Mouse (Mus musculus) yolk sac, embryonic 10.5 days (tissue): Measurements from ENCODE around the gene Btbd35f25.
"Not testable (repeated sequence)": the region's sequence is repeated elsewhere in the genome, so short reads cannot be mapped to it uniquely, and the experiment has no call there.

Source experiments
- DNase-seq: peaks from one replicate; pipeline ENCODE4 v3.0.0-alpha.2; 2017; ENCODE audit warnings: low spot score

Gene Btbd35f25

DNA sequence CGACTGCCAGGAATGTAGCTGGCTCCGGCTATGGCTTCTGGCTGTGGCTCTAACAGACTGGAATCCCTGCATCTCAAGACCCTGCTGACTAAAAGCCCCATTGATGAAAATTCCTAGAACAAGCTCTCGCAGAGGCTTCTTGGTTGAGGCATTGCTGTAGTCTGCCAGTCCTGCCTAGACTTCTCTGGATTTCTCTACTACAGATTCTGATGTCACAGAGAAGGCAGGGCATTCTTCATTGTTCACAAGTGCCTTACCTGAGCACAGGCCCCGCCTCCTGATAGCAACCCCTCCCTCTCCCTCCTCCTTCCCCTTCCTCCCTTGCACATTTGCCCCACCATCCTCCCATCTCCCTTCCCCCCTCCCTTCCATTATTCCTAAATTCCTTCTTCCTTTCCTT is at the start of gene Btbd35f25:
Gene Btbd35f25, minus strand, starts transcription at position 101 of the 400 bp plus-strand sequence.
- DNase-seq = not testable (repeated sequence)

- DNase-seq = no peak
Measured at GRCm38 (mm10) chrX:31766255-31766654, 49.3 kb upstream of the Btbd35f25 start.

DNA sequence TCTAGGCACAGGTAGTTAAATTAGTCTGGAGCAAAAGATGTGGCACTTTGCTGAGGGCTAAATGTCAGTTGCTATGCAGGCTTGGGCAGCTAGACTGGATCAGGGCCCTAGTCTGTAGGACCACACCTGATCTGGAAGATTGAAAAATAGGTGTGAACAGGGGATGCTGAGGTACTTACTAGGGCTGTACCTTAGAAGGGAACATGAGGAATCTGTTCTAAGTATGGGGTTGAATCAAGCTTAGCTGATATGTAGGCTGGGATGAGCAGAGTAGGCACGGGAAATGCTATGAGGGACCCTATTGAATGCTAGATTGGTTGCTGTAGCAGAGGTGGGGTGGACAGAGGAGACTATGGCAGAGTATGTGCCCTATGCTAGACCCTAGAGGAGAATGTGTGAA is 47.0 kb upstream of the Btbd35f25 start:
- DNase-seq = no peak

GRCm38 (mm10) chrX:31745079-31745478 is 28.1 kb upstream of the Btbd35f25 start:
- DNase-seq = no peak

DNA sequence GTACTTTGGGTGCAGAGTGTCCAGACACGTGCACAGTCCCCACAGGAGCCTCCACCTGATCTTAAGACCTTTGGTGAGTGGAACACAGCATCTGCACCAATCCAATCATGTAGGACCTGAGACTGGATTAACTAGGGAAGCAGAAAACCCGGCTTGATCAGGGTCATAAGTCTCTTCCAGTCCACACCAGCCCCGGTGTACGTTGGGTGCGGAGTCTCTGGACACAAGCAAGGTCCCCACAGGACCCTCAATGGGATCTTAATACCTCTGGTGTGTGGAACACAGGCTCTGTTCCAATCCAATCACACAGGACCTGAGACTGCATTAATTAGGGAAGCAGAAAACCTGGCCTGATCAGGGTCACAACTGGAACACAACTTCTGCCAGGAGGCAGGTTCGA is 20.0 kb upstream of the Btbd35f25 start:
- no peak for DNase-seq
